ENCODE assay signal across 13 mouse cellular contexts in genomic region chr7:78497819-78498218, GRCm38 (mm10).
DNase-seq lines count a peak whose midpoint lies in the region; ATAC-seq and TF ChIP-seq lines count a peak whose summit lies in the region.
"Had no signal": no experiment of that assay in that cellular context is flagged by ENCODE, and none has a peak within 500 bp of the region (broad histone marks: within the 10 kb centered on the region; RNA-seq: fewer than 3 reads in every experiment).

No protein-coding gene starts in this region.

- H3K36me3 ChIP-seq in kidney, postnatal 0 days (ENCODE audit: insufficient read depth, low read length), result no peaks in the 10 kb centered on the region
- no peaks in the 10 kb centered on the region for H3K36me3 ChIP-seq in kidney, embryonic 15.5 days
- H3K36me3 ChIP-seq in liver, postnatal 0 days (replicated peaks; ENCODE audit: insufficient read depth, low read length), result no peaks in the 10 kb centered on the region
- H3K36me3 ChIP-seq: heart, embryonic 13.5 days had no signal

- 50% methylated on average over 7 of the region's 7 CpGs for WGBS in kidney, postnatal 0 days
- 48% methylated on average over 7 of the region's 7 CpGs for WGBS in kidney, embryonic 15.5 days
- 36% methylated on average over 7 of the region's 7 CpGs for WGBS in liver, postnatal 0 days (ENCODE audit: insufficient replicate concordance)

- H3K4me2 ChIP-seq in kidney, postnatal 0 days (ENCODE audit: low read length), result no peak overlapping the region
- H3K4me2 ChIP-seq in kidney, embryonic 15.5 days, result no peak overlapping the region
- H3K4me2 ChIP-seq in liver, postnatal 0 days (ENCODE audit: low read depth, low read length), result no peak overlapping the region
- H3K4me2 ChIP-seq: heart, embryonic 13.5 days had no signal

- no peak overlapping the region for H3K27ac ChIP-seq in kidney, postnatal 0 days
- no peak overlapping the region for H3K27ac ChIP-seq in kidney, embryonic 15.5 days
- H3K27ac ChIP-seq in liver, postnatal 0 days (ENCODE audit: low read depth), result no peak overlapping the region
- H3K27ac ChIP-seq: gastrocnemius, adult 2 months; heart, embryonic 13.5 days; layer of hippocampus, adult 2 months had no signal

- no peak for TF ChIP-seq CTCF in kidney, postnatal 0 days (IDR thresholded peaks at IDR 0.05; ENCODE audit: low read depth)
- no peak for TF ChIP-seq CTCF in liver, postnatal 0 days (IDR thresholded peaks at IDR 0.05; ENCODE audit: low read depth)

- no peak for TF ChIP-seq EP300 in liver, postnatal 0 days (IDR thresholded peaks at IDR 0.05; ENCODE audit: low read depth)

- no peak for ATAC-seq in kidney, postnatal 0 days (replicated peaks; ENCODE audit: low FRiP score, low read depth)
- no peak for ATAC-seq in kidney, embryonic 15.5 days (replicated peaks; ENCODE audit: low FRiP score)
- ATAC-seq in granulocyte monocyte progenitor cell, adult 5-6 weeks (replicated peaks; ENCODE audit: poor library complexity, severe bottlenecking), result no peak
- no peak for ATAC-seq in liver, postnatal 0 days

- H3K4me1 ChIP-seq in kidney, postnatal 0 days (replicated peaks; ENCODE audit: insufficient read depth, low read length), result no peaks in the 10 kb centered on the region
- H3K4me1 ChIP-seq in kidney, embryonic 15.5 days, result no peaks in the 10 kb centered on the region
- H3K4me1 ChIP-seq in liver, postnatal 0 days (ENCODE audit: insufficient read depth), result no peaks in the 10 kb centered on the region
- H3K4me1 ChIP-seq: heart, embryonic 13.5 days had no signal

- peak; percentile 46 for DNase-seq in kidney, postnatal 0 days (ENCODE audit: low spot score)
- peak; percentile 5 for DNase-seq in urinary bladder, postnatal 14 days (ENCODE audit: low spot score)
- DNase-seq in urinary bladder, adult 2 months (ENCODE audit: low spot score), result no peak
- DNase-seq in embryo, embryonic 11.5 days (ENCODE audit: low read depth, low spot score), result peak; percentile 20
- DNase-seq in yolk sac, embryonic 10.5 days (ENCODE audit: low spot score), result peak; percentile 2
- no peak for DNase-seq in liver, postnatal 0 days
- DNase-seq: cerebellum, adult 11-12 months; gastrocnemius, adult 2 months; left cerebral cortex, postnatal 4 days had no signal

- no peaks in the 10 kb centered on the region for H3K27me3 ChIP-seq in kidney, postnatal 0 days (ENCODE audit: insufficient read depth, low read length)
- no peaks in the 10 kb centered on the region for H3K27me3 ChIP-seq in kidney, embryonic 15.5 days
- H3K27me3 ChIP-seq in liver, postnatal 0 days (ENCODE audit: insufficient read depth, low read length), result no peaks in the 10 kb centered on the region
- H3K27me3 ChIP-seq: heart, embryonic 13.5 days had no signal

- H3K9me3 ChIP-seq in kidney, postnatal 0 days (replicated peaks; ENCODE audit: low read length), result no peaks in the 10 kb centered on the region
- H3K9me3 ChIP-seq in kidney, embryonic 15.5 days (replicated peaks), result no peaks in the 10 kb centered on the region
- H3K9me3 ChIP-seq in liver, postnatal 0 days (ENCODE audit: low read length), result no peaks in the 10 kb centered on the region
- H3K9me3 ChIP-seq: heart, embryonic 13.5 days had no signal

- no peak overlapping the region for H3K4me3 ChIP-seq in kidney, postnatal 0 days (replicated peaks; ENCODE audit: low read depth, low read length)
- no peak overlapping the region for H3K4me3 ChIP-seq in kidney, embryonic 15.5 days (replicated peaks)
- H3K4me3 ChIP-seq in liver, postnatal 0 days (ENCODE audit: low read depth, low read length), result no peak overlapping the region
- H3K4me3 ChIP-seq: gastrocnemius, adult 2 months; heart, embryonic 13.5 days; layer of hippocampus, adult 2 months had no signal

- H3K9ac ChIP-seq in kidney, postnatal 0 days (ENCODE audit: low read depth, low read length), result no peak overlapping the region
- no peak overlapping the region for H3K9ac ChIP-seq in kidney, embryonic 15.5 days
- no peak overlapping the region for H3K9ac ChIP-seq in liver, postnatal 0 days (replicated peaks)
- H3K9ac ChIP-seq: heart, embryonic 13.5 days had no signal

Comparison
In these comparisons a context has a peak if more than half of its experiments do, and no peak if none do; other contexts are left out.
1. DNase-seq: peak in kidney, postnatal 0 days (single experiment), urinary bladder, postnatal 14 days (single experiment), embryo, embryonic 11.5 days (single experiment) and yolk sac, embryonic 10.5 days (single experiment); none in urinary bladder, adult 2 months (single experiment) and liver, postnatal 0 days (single experiment).